Mouse (Mus musculus): ENCODE measurements at regions not wholly inside any gene's neighbourhood (a gene's known extent, or its start where the extent isn't known, plus 50 kb on each side); places are given as distances from the start of the nearest gene placed in this dataset.
A peak's percentile ranks its signal among the peaks of the same experiment; 100 is the strongest.

DNA sequence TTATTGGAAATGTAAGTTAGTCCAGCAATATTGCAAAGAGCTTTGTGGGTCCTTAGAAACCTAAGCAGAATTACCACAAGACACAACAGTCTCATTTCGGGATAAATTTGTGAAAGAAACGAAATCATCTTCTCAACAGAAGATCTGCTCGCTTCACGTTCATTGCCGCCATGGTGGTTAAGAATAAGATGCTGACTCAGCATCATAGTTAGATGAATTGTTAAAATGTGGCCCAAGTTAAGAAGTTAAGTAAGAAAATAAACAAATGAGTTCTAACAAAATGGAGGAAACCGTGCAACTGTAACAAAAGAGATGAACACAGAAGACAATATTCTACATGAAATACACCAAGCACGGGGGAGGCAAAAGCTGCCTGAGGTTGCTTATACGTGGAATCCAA, 465.9 kb upstream of the Pmfbp1 start:
- no peak for TF ChIP-seq ZC3H11A (IDR thresholded peaks at IDR 0.05; ENCODE audit: borderline replicate concordance, low read depth, low read length)
- peak; percentile 92 for TF ChIP-seq MAFK (IDR thresholded peaks at IDR 0.05; ENCODE audit: insufficient read depth, low read depth, low read length)
